8 mouse cellular contexts compared by ENCODE assay signal in genomic region chr1:91455661-91456161, GRCm38 (mm10). TPM values are rescaled to one million over a fixed set of nuclear protein-coding genes. Genes with fewer than 3 reads are reported as not detected.
DNase-seq lines count a peak whose midpoint lies in the region; ATAC-seq and TF ChIP-seq lines count a peak whose summit lies in the region.

No protein-coding gene starts in this region.

- ATAC-seq in hindbrain, embryonic 16.5 days, result no peak
- ATAC-seq in liver, embryonic 12.5 days, result no peak
- no peak for ATAC-seq in neural tube, embryonic 11.5 days (ENCODE audit: insufficient read depth, low FRiP score, low TSS enrichment)

- DNase-seq in left cerebral cortex, adult 2 months (ENCODE audit: extremely low spot score in 1 of 2, low spot score in 2 of 2), result no peak
- DNase-seq in left cerebral cortex, postnatal 25 days (ENCODE audit: low spot score in 2 of 2), result no peak
- DNase-seq in gastrocnemius, postnatal 10 days, result peak; percentile 47
- peak; percentile 51 for DNase-seq in neural tube, embryonic 11.5 days (ENCODE audit: low spot score)
- DNase-seq in thymus, postnatal 14 days, result no peak
- no peak for DNase-seq in layer of hippocampus, adult 18-20 months (ENCODE audit: low spot score in 2 of 2)

- no peaks in the 10 kb centered on the region for H3K36me3 ChIP-seq in hindbrain, embryonic 16.5 days (ENCODE audit: control insufficient read depth, insufficient read depth, low read length)
- no peaks in the 10 kb centered on the region for H3K36me3 ChIP-seq in liver, embryonic 12.5 days
- H3K36me3 ChIP-seq in neural tube, embryonic 11.5 days (ENCODE audit: control insufficient read depth, insufficient read depth, low read length), result no peaks in the 10 kb centered on the region

- peaks cover 39% of the 10 kb centered on the region for H3K4me1 ChIP-seq in hindbrain, embryonic 16.5 days (ENCODE audit: control insufficient read depth, insufficient read depth, low read depth, low read length)
- H3K4me1 ChIP-seq in liver, embryonic 12.5 days, result peaks cover 58% of the 10 kb centered on the region
- H3K4me1 ChIP-seq in neural tube, embryonic 11.5 days (ENCODE audit: control insufficient read depth, insufficient read depth, low read length), result peaks cover 25% of the 10 kb centered on the region

- peak overlapping the region; percentile 96 for H3K4me3 ChIP-seq in left cerebral cortex, adult 2 months
- no peak overlapping the region for H3K4me3 ChIP-seq in hindbrain, embryonic 16.5 days (ENCODE audit: low read length)
- H3K4me3 ChIP-seq in liver, embryonic 12.5 days, result no peak overlapping the region
- no peak overlapping the region for H3K4me3 ChIP-seq in neural tube, embryonic 11.5 days (ENCODE audit: low read depth, low read length)

- WGBS in hindbrain, embryonic 16.5 days, result 31% methylated on average over 7 of the region's 7 CpGs
- 62% methylated on average over 7 of the region's 7 CpGs for WGBS in liver, embryonic 12.5 days (ENCODE audit: insufficient replicate concordance)
- 40% methylated on average over 7 of the region's 7 CpGs for WGBS in neural tube, embryonic 11.5 days

- H3K9me3 ChIP-seq in hindbrain, embryonic 16.5 days (ENCODE audit: control insufficient read depth, low read length), result no peaks in the 10 kb centered on the region
- no peaks in the 10 kb centered on the region for H3K9me3 ChIP-seq in liver, embryonic 12.5 days (replicated peaks)
- H3K9me3 ChIP-seq in neural tube, embryonic 11.5 days (ENCODE audit: control insufficient read depth, low read length), result no peaks in the 10 kb centered on the region

- no peak for TF ChIP-seq CTCF in left cerebral cortex, adult 2 months (IDR thresholded peaks at IDR 0.05)

- peak overlapping the region; percentile 30 for H3K27ac ChIP-seq in left cerebral cortex, adult 2 months
- H3K27ac ChIP-seq in hindbrain, embryonic 16.5 days (ENCODE audit: low read depth, low read length), result peak overlapping the region; percentile 67
- H3K27ac ChIP-seq in liver, embryonic 12.5 days, result peak overlapping the region; percentile 72
- peak overlapping the region; percentile 35; the same call in 1 of the 2 replicates for H3K27ac ChIP-seq in neural tube, embryonic 11.5 days (ENCODE audit: low read depth, low read length)

- intact Hi-C loops in left cerebral cortex, adult 2 months (cut with DNase I), result loop anchor here (10.0 kb wide), 1 partner anchor 251 kb away; no protein-coding TSS in a partner anchor
- intact Hi-C loops in left cerebral cortex, postnatal 25 days (cut with DNase I), result no loop called here

- H3K9ac ChIP-seq in hindbrain, embryonic 16.5 days (ENCODE audit: low read depth, low read length), result peak overlapping the region; percentile 20; the same call in 1 of the 2 replicates
- H3K9ac ChIP-seq in liver, embryonic 12.5 days, result no peak overlapping the region
- no peak overlapping the region; the same call in 1 of the 2 replicates for H3K9ac ChIP-seq in neural tube, embryonic 11.5 days (ENCODE audit: low read length)

- H3K27me3 ChIP-seq in hindbrain, embryonic 16.5 days (replicated peaks; ENCODE audit: control insufficient read depth, insufficient read depth, low read length), result no peaks in the 10 kb centered on the region
- no peaks in the 10 kb centered on the region; the same call in 1 of the 2 replicates for H3K27me3 ChIP-seq in liver, embryonic 12.5 days (replicated peaks)
- H3K27me3 ChIP-seq in neural tube, embryonic 11.5 days (ENCODE audit: control insufficient read depth, insufficient read depth, low read length), result 0 out of 2 replicates have a peak, but pooled peaks cover 2% of the 10 kb centered on the region

- peak overlapping the region; percentile 30 for H3K4me2 ChIP-seq in hindbrain, embryonic 16.5 days (ENCODE audit: low read length)
- peak overlapping the region; percentile 34 for H3K4me2 ChIP-seq in liver, embryonic 12.5 days
- 0 out of 2 replicates have a peak overlapping the region, but pooled peaks have one; percentile 17 for H3K4me2 ChIP-seq in neural tube, embryonic 11.5 days (ENCODE audit: low read depth)

RNA-seq across cellular contexts. Expression of gene Per2, which starts 3.4 kb away (rescaled TPM):
- 10 to 100 TPM; 24.8 to 54.6 TPM for total RNA-seq in left cerebral cortex, adult 2 months (2021)
- 10 to 100 TPM; 25.3 to 30.0 TPM for total RNA-seq in left cerebral cortex, postnatal 25 days (2021)
- 1 to 10 TPM; 4.9 to 6.8 TPM for total RNA-seq in gastrocnemius, postnatal 10 days (2021)
- 5.0 and 5.8 TPM in 2 replicates for polyA plus RNA-seq in hindbrain, embryonic 16.5 days (2015; fragmentation: Nextera tagmentation; extraction: Ambion mirVana)
- polyA plus RNA-seq in liver, embryonic 12.5 days (2016; fragmentation: Nextera tagmentation; extraction: Ambion mirVana), result 2.9 and 3.1 TPM in 2 replicates
- 3.2 and 4.1 TPM in 2 replicates for polyA plus RNA-seq in neural tube, embryonic 11.5 days (2014; fragmentation: Nextera tagmentation; extraction: Ambion mirVana)
- 10 to 100 TPM; 32.2 to 35.2 TPM for total RNA-seq in layer of hippocampus, adult 18-20 months (2021)

RNA-seq across cellular contexts. Expression of gene Traf3ip1, which starts 38.7 kb away (rescaled TPM):
- 10 to 100 TPM; 15.8 to 16.5 TPM for total RNA-seq in left cerebral cortex, adult 2 months (2021)
- 10 to 100 TPM; 15.5 to 15.8 TPM for total RNA-seq in left cerebral cortex, postnatal 25 days (2021)
- 1 to 10 TPM; 3.4 to 3.8 TPM for total RNA-seq in gastrocnemius, postnatal 10 days (2021)
- polyA plus RNA-seq in hindbrain, embryonic 16.5 days (2015; fragmentation: Nextera tagmentation; extraction: Ambion mirVana), result 10.4 TPM in 2 replicates
- polyA plus RNA-seq in liver, embryonic 12.5 days (2016; fragmentation: Nextera tagmentation; extraction: Ambion mirVana), result 3.6 and 4.1 TPM in 2 replicates
- 7.9 and 8.1 TPM in 2 replicates for polyA plus RNA-seq in neural tube, embryonic 11.5 days (2014; fragmentation: Nextera tagmentation; extraction: Ambion mirVana)
- total RNA-seq in layer of hippocampus, adult 18-20 months (2021), result 10 to 100 TPM; 14.3 to 14.6 TPM

RNA-seq across cellular contexts. Expression of gene Hes6, which starts 41.9 kb away (rescaled TPM):
- total RNA-seq in left cerebral cortex, adult 2 months (2021), result 10 to 100 TPM; 13.4 to 14.6 TPM
- 10 to 100 TPM; 12.4 to 13.1 TPM for total RNA-seq in left cerebral cortex, postnatal 25 days (2021)
- 10 to 100 TPM; 19.8 to 21.4 TPM for total RNA-seq in gastrocnemius, postnatal 10 days (2021)
- polyA plus RNA-seq in hindbrain, embryonic 16.5 days (2015; fragmentation: Nextera tagmentation; extraction: Ambion mirVana), result 138 and 150 TPM in 2 replicates
- polyA plus RNA-seq in liver, embryonic 12.5 days (2016; fragmentation: Nextera tagmentation; extraction: Ambion mirVana), result 31.9 and 32.4 TPM in 2 replicates
- 282 and 316 TPM in 2 replicates for polyA plus RNA-seq in neural tube, embryonic 11.5 days (2014; fragmentation: Nextera tagmentation; extraction: Ambion mirVana)
- total RNA-seq in layer of hippocampus, adult 18-20 months (2021), result 10 to 100 TPM; 13.1 to 16.4 TPM

RNA-seq across cellular contexts. Expression of gene Ilkap, which starts 57.1 kb away (rescaled TPM):
- 10 to 100 TPM; 59.8 to 64.8 TPM for total RNA-seq in left cerebral cortex, adult 2 months (2021)
- 10 to 100 TPM; 59.7 to 61.7 TPM for total RNA-seq in left cerebral cortex, postnatal 25 days (2021)
- 10 to 100 TPM; 48.2 to 49.3 TPM for total RNA-seq in gastrocnemius, postnatal 10 days (2021)
- 140 and 145 TPM in 2 replicates for polyA plus RNA-seq in hindbrain, embryonic 16.5 days (2015; fragmentation: Nextera tagmentation; extraction: Ambion mirVana)
- 107 TPM in 2 replicates for polyA plus RNA-seq in liver, embryonic 12.5 days (2016; fragmentation: Nextera tagmentation; extraction: Ambion mirVana)
- polyA plus RNA-seq in neural tube, embryonic 11.5 days (2014; fragmentation: Nextera tagmentation; extraction: Ambion mirVana), result 165 and 178 TPM in 2 replicates
- total RNA-seq in layer of hippocampus, adult 18-20 months (2021), result 10 to 100 TPM; 62.3 to 63.0 TPM

Comparison
In these comparisons a context has a peak if more than half of its experiments do, and no peak if none do; other contexts are left out.
1. DNase-seq: peak in gastrocnemius, postnatal 10 days (single experiment) and neural tube, embryonic 11.5 days (single experiment); none in left cerebral cortex, adult 2 months (0 of 2), left cerebral cortex, postnatal 25 days (0 of 2), thymus, postnatal 14 days (single experiment) and layer of hippocampus, adult 18-20 months (0 of 2).
2. Peak in every context shown above with its lines, with median percentiles within 50 percentile points of each other: H3K27ac ChIP-seq and H3K4me2 ChIP-seq.